Comparison of ENCODE assay signal across 9 mouse cellular contexts in genomic region chr10:112002544-112003215, GRCm38 (mm10). TPM values are rescaled to one million over a fixed set of nuclear protein-coding genes. Genes with fewer than 3 reads are reported as not detected.
DNase-seq lines count a peak whose midpoint lies in the region; ATAC-seq and TF ChIP-seq lines count a peak whose summit lies in the region.
"Had no signal": no experiment of that assay in that cellular context is flagged by ENCODE, and none has a peak within 500 bp of the region (broad histone marks: within the 10 kb centered on the region; RNA-seq: fewer than 3 reads in every experiment).

TSS of gene Glipr1 (minus strand) at chr10:112002631.

- no peak for ATAC-seq in embryonic facial prominence, embryonic 14.5 days (ENCODE audit: low read depth)
- peak; percentile 79 for ATAC-seq in intestine, postnatal 0 days
- ATAC-seq in frontal cortex, adult (ENCODE audit: low TSS enrichment): no peak

- no peaks in the 10 kb centered on the region for H3K9me3 ChIP-seq in embryonic facial prominence, embryonic 14.5 days (ENCODE audit: control insufficient read depth, low read length)
- no peaks in the 10 kb centered on the region for H3K9me3 ChIP-seq in embryonic facial prominence, embryonic 10.5 days
- H3K9me3 ChIP-seq in intestine, postnatal 0 days (ENCODE audit: control insufficient read depth): no peaks in the 10 kb centered on the region
- H3K9me3 ChIP-seq: embryonic facial prominence, embryonic 12.5 days had no signal

- H3K36me3 ChIP-seq in embryonic facial prominence, embryonic 14.5 days (ENCODE audit: control insufficient read depth, insufficient read depth, low read length): no peaks in the 10 kb centered on the region
- H3K36me3 ChIP-seq in embryonic facial prominence, embryonic 10.5 days (replicated peaks): no peaks in the 10 kb centered on the region
- H3K36me3 ChIP-seq in intestine, postnatal 0 days (ENCODE audit: control insufficient read depth, insufficient read depth): no peaks in the 10 kb centered on the region
- H3K36me3 ChIP-seq in thymus, adult 2 months (ENCODE audit: control insufficient read depth, insufficient read depth, low read length): no peaks in the 10 kb centered on the region
- H3K36me3 ChIP-seq: embryonic facial prominence, embryonic 12.5 days had no signal

- no peaks in the 10 kb centered on the region for H3K27me3 ChIP-seq in embryonic facial prominence, embryonic 14.5 days (replicated peaks; ENCODE audit: control insufficient read depth, insufficient read depth, low read length)
- no peaks in the 10 kb centered on the region for H3K27me3 ChIP-seq in embryonic facial prominence, embryonic 10.5 days (replicated peaks; ENCODE audit: low read depth, poor library complexity, severe bottlenecking)
- no peaks in the 10 kb centered on the region for H3K27me3 ChIP-seq in intestine, postnatal 0 days (replicated peaks; ENCODE audit: control insufficient read depth, insufficient read depth, low read length)
- no peaks in the 10 kb centered on the region for H3K27me3 ChIP-seq in thymus, adult 2 months (ENCODE audit: control insufficient read depth, insufficient read depth, low read length)
- H3K27me3 ChIP-seq: embryonic facial prominence, embryonic 12.5 days had no signal

- TF ChIP-seq POLR2A in thymus, adult 2 months (IDR thresholded peaks at IDR 0.05; ENCODE audit: control insufficient read depth, extremely low read depth, insufficient read depth, low read length, poor library complexity): no peak

- H3K4me2 ChIP-seq in embryonic facial prominence, embryonic 14.5 days (ENCODE audit: low read depth, low read length): no peak within 1 kb of the TSS
- 0 out of 2 replicates have a peak within 1 kb of the TSS, but pooled peaks have one; percentile 3 for H3K4me2 ChIP-seq in intestine, postnatal 0 days (replicated peaks; ENCODE audit: low read depth)
- H3K4me2 ChIP-seq: embryonic facial prominence, embryonic 12.5 days had no signal

- H3K9ac ChIP-seq in embryonic facial prominence, embryonic 14.5 days (ENCODE audit: low read depth, low read length): no peak within 1 kb of the TSS
- no peak within 1 kb of the TSS for H3K9ac ChIP-seq in intestine, postnatal 0 days (ENCODE audit: low read depth, low read length)
- H3K9ac ChIP-seq: embryonic facial prominence, embryonic 12.5 days had no signal

- DNase-seq in embryonic facial prominence, embryonic 14.5 days (ENCODE audit: low spot score): peak; percentile 9
- DNase-seq in embryonic facial prominence, embryonic 10.5 days (ENCODE audit: low spot score): no peak
- peak; percentile 40 to 63 for DNase-seq in lung, postnatal 4 days
- peak; percentile 58 for DNase-seq in thymus, adult 2 months
- DNase-seq in cerebellum, postnatal 14 days: no peak
- no peak for DNase-seq in layer of hippocampus, postnatal 25 days (ENCODE audit: extremely low spot score in 1 of 2, low spot score in 1 of 2)

- H3K4me3 ChIP-seq in embryonic facial prominence, embryonic 14.5 days (ENCODE audit: low read depth, low read length): no peak within 1 kb of the TSS
- H3K4me3 ChIP-seq in embryonic facial prominence, embryonic 10.5 days: no peak within 1 kb of the TSS
- no peak within 1 kb of the TSS for H3K4me3 ChIP-seq in intestine, postnatal 0 days (ENCODE audit: low read depth, low read length)
- no peak within 1 kb of the TSS for H3K4me3 ChIP-seq in thymus, adult 2 months (ENCODE audit: control insufficient read depth, insufficient read depth, low read length)
- H3K4me3 ChIP-seq: embryonic facial prominence, embryonic 12.5 days had no signal

- no peak for TF ChIP-seq CTCF in intestine, postnatal 0 days (IDR thresholded peaks at IDR 0.05; ENCODE audit: low read depth)
- TF ChIP-seq CTCF in thymus, adult 2 months (IDR thresholded peaks at IDR 0.05; ENCODE audit: borderline replicate concordance, control insufficient read depth, extremely low read depth, insufficient read depth, low read length, poor library complexity): no peak

- no peaks in the 10 kb centered on the region for H3K4me1 ChIP-seq in embryonic facial prominence, embryonic 14.5 days (ENCODE audit: control insufficient read depth, insufficient read depth, low read length)
- no peaks in the 10 kb centered on the region for H3K4me1 ChIP-seq in embryonic facial prominence, embryonic 10.5 days
- no peaks in the 10 kb centered on the region for H3K4me1 ChIP-seq in intestine, postnatal 0 days (replicated peaks; ENCODE audit: control insufficient read depth, insufficient read depth, low read length)
- H3K4me1 ChIP-seq in thymus, adult 2 months (replicated peaks; ENCODE audit: control insufficient read depth, insufficient read depth, low read length): peaks cover 13% of the 10 kb centered on the region
- H3K4me1 ChIP-seq: embryonic facial prominence, embryonic 12.5 days had no signal

- H3K27ac ChIP-seq in embryonic facial prominence, embryonic 14.5 days (replicated peaks; ENCODE audit: low read depth, low read length): no peak within 1 kb of the TSS
- H3K27ac ChIP-seq in embryonic facial prominence, embryonic 10.5 days (replicated peaks): no peak within 1 kb of the TSS
- H3K27ac ChIP-seq in intestine, postnatal 0 days (ENCODE audit: low read depth, low read length): no peak within 1 kb of the TSS
- H3K27ac ChIP-seq in thymus, adult 2 months (ENCODE audit: control insufficient read depth, insufficient read depth, low read length): peak within 1 kb of the TSS; percentile 42; the same call in 1 of the 2 replicates
- H3K27ac ChIP-seq: embryonic facial prominence, embryonic 12.5 days had no signal

- WGBS in embryonic facial prominence, embryonic 14.5 days: 53% methylated on average over 9 of the region's 9 CpGs
- WGBS in embryonic facial prominence, embryonic 10.5 days: 68% methylated on average over 9 of the region's 9 CpGs
- 46% methylated on average over 9 of the region's 9 CpGs for WGBS in intestine, postnatal 0 days
- 8% methylated on average over 9 of the region's 9 CpGs for WGBS in thymus, adult 2 months

RNA-seq across cellular contexts. Expression of gene Glipr1, which starts in this region (rescaled TPM):
- polyA plus RNA-seq in embryonic facial prominence, embryonic 14.5 days (2014; fragmentation: Nextera tagmentation; extraction: Ambion mirVana): 3.5 and 3.7 TPM in 2 replicates
- 0.78 and 1.0 TPM in 2 replicates for polyA plus RNA-seq in embryonic facial prominence, embryonic 10.5 days (2016; fragmentation: Nextera tagmentation; extraction: Ambion mirVana)
- polyA plus RNA-seq in intestine, postnatal 0 days (2015; fragmentation: Nextera tagmentation; extraction: Ambion mirVana): 8.9 and 11.8 TPM in 2 replicates
- 40.5 and 62.2 TPM in 2 replicates for polyA plus RNA-seq in thymus, adult 2 months (2012; rRNA removed)
- 1 to 10 TPM; 2.6 to 3.0 TPM for total RNA-seq in layer of hippocampus, postnatal 25 days (2021)

Comparison
In these comparisons a context has a peak if more than half of its experiments do, and no peak if none do; other contexts are left out.
1. DNase-seq: peak in embryonic facial prominence, embryonic 14.5 days (single experiment), lung, postnatal 4 days (2 of 2) and thymus, adult 2 months (single experiment); none in embryonic facial prominence, embryonic 10.5 days (single experiment), cerebellum, postnatal 14 days (0 of 2) and layer of hippocampus, postnatal 25 days (0 of 2).